Mouse (Mus musculus): ENCODE measurements around the gene Hist1h3e. TPM values are rescaled to one million over a fixed set of nuclear protein-coding genes. Genes with fewer than 3 reads are reported as not detected.
"Not testable (repeated sequence)": the region's sequence is repeated elsewhere in the genome, so short reads cannot be mapped to it uniquely, and the experiment has no call there.

Gene Hist1h3e
- total RNA-seq, 1 experiment from 2014 or later: 153 TPM

DNA sequence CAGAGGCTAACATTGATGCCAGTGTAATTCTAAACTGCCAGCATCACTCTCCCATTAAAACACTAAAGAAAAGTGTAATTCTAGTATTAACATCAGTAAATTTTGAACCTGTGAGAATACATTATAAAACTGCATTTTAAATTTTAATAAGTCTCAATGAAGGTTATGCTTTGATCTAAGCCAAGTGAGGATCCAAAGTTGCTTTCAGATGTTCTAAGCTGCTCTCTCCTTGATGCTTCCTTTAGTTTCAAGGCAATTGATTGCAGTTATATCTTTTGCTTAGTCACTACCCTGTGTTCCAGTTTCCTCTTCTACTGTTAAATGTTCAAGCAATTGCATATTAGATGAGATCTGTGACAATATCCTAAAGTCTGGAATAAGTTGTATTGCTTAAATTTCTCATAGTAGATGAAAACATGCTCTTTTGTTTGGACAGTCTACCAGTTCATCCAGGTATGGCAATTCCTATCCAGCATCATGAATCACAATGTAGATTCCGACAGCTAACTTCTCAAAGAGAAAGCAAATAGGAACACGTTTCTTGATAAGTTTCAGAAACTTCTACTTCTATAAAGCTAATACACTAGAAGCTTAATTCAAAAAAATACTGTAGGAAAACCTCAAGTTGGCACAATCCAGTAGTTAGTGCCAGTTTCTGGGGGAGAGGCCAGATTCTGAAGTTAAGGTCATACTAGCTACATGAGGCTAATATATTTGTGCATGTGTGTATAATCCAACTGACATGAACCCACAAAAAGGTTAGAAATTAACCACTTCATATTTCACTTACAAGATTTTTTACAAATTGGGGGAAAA is 10.3 kb upstream of the Hist1h3e start:
- no peak for ATAC-seq (replicated peaks in 1 of 2; ENCODE audit: insufficient read depth in 1 of 2, low FRiP score in 2 of 2, low TSS enrichment in 1 of 2, low read depth in 1 of 2, poor library complexity in 2 of 2, severe bottlenecking in 2 of 2)

DNA sequence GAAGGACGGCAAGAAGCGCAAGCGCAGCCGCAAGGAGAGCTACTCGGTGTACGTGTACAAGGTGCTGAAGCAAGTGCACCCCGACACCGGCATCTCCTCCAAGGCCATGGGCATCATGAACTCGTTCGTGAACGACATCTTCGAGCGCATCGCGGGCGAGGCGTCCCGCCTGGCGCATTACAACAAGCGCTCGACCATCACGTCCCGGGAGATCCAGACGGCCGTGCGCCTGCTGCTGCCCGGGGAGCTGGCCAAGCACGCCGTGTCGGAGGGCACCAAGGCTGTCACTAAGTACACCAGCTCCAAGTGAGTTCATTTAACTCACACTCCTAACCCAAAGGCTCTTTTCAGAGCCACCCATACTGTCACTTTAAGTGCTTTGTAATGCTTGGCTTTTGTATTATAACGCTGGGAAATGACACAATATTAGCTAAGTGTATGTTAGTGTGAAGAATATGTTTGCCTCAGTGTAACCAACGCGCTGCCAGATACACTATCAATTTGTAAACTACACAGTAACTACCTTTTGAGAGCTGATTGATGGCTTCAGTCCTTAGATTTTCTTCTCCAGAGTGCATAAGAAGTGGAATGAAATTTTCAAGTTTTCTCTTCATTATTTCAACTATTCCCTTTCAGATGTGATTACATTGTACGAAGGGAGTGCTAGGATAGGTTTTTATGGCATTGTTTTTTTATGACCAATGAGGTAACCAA is 9.5 kb upstream of the Hist1h3e start:
- peak; percentile 3 to 6; a peak in 1 of 4 replicates for ATAC-seq (replicated peaks in 1 of 2; ENCODE audit: insufficient read depth in 1 of 2, low FRiP score in 2 of 2, low TSS enrichment in 1 of 2, low read depth in 1 of 2, poor library complexity in 2 of 2, severe bottlenecking in 2 of 2)

DNA sequence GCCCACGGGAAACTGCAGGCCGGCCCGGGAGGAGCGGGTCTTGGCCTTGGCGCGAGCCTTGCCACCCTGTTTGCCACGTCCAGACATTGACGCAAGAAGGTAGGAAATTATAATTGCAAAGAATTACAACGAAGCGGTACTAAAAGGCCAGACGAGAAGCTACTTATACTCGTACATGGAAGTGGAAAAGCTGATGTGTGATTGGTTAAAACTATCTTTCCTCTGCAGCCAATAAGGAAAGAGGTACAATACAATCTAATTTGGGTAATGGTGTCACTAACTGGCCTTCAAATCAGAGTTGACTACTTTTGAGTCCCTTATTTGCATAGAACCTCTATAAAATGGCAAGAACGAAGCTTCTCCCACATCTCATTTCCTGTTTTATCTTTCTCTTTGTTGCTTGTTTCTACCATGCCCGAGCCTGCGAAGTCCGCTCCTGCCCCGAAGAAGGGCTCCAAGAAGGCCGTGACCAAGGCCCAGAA is 8.9 kb upstream of the Hist1h3e start, which contains the start of the genes Hist1h2ae and Hist1h2bg:
TSS of gene Hist1h2ae (minus strand) at position 199 of the 482 bp plus-strand sequence.
TSS of gene Hist1h2bg (plus strand) at position 375 of the 482 bp plus-strand sequence.
- peak; percentile 85 to 87 for ATAC-seq (replicated peaks in 1 of 2; ENCODE audit: insufficient read depth in 1 of 2, low FRiP score in 2 of 2, low TSS enrichment in 1 of 2, low read depth in 1 of 2, poor library complexity in 2 of 2, severe bottlenecking in 2 of 2)

DNA sequence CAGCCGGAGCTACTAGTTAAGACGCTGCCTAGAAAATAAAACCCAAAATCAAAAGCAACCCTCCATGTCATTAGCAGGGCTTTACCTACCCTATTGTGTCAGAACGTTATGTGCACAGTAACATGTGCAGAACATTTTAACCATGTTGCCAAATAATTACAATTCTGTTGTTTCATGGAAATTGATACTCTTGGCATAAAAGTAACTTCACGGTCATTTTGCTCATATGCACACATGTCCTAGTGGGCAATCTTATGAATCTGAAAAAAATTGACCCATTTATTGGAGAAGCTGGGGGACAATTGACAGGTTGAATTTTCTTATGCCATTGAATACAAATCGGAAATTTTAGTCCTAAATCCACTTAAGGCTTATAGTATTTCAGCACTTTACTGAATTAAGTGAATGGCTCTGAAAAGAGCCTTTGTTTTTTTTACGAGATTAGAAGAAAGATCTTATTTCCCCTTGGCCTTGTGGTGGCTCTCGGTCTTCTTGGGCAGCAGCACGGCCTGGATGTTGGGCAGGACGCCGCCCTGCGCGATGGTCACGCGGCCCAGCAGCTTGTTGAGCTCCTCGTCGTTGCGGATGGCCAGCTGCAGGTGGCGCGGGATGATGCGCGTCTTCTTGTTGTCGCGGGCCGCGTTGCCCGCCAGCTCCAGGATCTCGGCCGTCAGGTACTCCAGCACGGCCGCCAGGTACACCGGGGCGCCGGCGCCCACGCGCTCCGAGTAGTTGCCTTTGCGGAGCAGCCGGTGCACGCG is 8.3 kb upstream of the Hist1h3e start:
- not testable (repeated sequence) for ATAC-seq (replicated peaks in 1 of 2; ENCODE audit: insufficient read depth in 1 of 2, low FRiP score in 2 of 2, low TSS enrichment in 1 of 2, low read depth in 1 of 2, poor library complexity in 2 of 2, severe bottlenecking in 2 of 2)

- ATAC-seq (replicated peaks in 1 of 2; ENCODE audit: insufficient read depth in 1 of 2, low FRiP score in 2 of 2, low TSS enrichment in 1 of 2, low read depth in 1 of 2, poor library complexity in 2 of 2, severe bottlenecking in 2 of 2): no peak
Measured at GRCm38 (mm10) chr13:23564482-23564881, 2.3 kb upstream of the Hist1h3e start.

DNA sequence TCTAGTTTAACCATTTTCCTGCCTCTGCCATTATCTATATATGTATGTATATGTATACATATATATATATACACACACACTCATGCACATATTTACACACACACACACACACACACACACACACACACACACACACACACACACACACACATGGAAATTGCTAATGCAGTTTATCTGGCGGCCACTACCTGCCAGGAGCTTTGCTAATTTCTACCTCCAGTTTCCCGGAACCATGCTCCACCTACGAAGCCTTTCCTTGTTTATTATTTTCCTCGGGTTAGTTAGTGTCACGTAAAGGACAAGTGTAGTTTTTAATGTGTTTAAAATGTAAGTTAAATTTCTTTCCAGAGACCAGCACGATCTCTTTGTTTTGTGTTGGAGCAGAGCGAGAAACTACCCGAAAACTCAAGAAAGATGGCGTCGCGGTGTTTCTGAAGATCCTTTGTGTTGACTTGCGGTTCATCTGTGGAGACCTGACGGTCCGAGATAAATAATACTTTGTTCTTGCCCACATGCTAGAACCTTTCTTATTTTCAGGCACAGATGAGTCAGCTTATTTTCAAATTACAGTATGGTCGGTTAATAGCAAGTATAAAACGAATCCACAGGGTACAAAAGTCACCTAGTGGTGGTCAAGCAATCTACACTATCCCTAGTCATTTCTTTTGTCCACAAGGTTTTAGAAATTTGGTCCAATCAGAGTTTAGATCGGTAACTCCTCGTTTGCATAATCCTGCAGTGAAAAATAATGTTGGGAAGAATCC is 712 bp upstream of the Hist1h3e start:
- ATAC-seq (replicated peaks in 1 of 2; ENCODE audit: insufficient read depth in 1 of 2, low FRiP score in 2 of 2, low TSS enrichment in 1 of 2, low read depth in 1 of 2, poor library complexity in 2 of 2, severe bottlenecking in 2 of 2): peak; percentile 50 to 58; a peak in 3 of 4 replicates

DNA sequence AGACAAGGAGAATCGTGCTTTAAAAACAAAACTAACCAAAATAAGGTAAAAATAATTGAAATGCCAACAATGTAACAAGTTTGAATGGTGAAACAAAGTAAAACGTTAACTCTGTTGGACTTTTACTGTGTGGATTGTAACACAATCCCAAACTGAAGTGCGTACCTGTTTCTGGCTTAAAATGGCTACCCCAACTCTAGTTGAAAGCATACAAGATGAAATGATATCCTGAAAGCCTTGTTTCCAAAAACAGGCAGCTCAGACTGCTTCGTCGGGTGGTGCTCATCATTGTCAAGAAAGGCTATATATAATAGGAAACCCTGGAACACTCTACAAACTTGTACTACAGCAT is 662 bp downstream of the Hist1h3e start:
- peak in 1 of 2 experiments; percentile 38; a peak in 3 of 4 replicates for ATAC-seq (replicated peaks in 1 of 2; ENCODE audit: insufficient read depth in 1 of 2, low FRiP score in 2 of 2, low TSS enrichment in 1 of 2, low read depth in 1 of 2, poor library complexity in 2 of 2, severe bottlenecking in 2 of 2)

- not testable (repeated sequence) for ATAC-seq (replicated peaks in 1 of 2; ENCODE audit: insufficient read depth in 1 of 2, low FRiP score in 2 of 2, low TSS enrichment in 1 of 2, low read depth in 1 of 2, poor library complexity in 2 of 2, severe bottlenecking in 2 of 2)
Measured at GRCm38 (mm10) chr13:23560699-23561098, 1.5 kb downstream of the Hist1h3e start.

DNA sequence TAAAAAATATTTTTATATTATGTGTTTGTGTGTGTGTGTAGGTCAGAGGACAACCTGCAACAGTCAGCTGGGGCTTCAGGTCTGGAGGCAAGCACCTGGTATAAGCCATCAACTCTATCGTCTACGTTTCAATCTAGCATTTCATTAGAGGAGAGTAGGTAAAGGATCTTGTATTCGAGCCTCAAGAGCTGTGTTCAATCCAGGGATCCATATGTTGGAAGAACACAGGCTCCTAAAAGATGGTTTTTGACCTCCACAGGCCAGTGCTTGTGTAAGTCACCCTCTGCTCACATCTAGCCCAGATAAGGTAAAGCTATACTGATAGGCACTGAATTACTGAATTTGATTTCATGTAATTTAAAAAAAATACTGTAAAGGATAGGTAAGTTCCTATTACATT is 5.3 kb downstream of the Hist1h3e start:
- no peak for ATAC-seq (replicated peaks in 1 of 2; ENCODE audit: insufficient read depth in 1 of 2, low FRiP score in 2 of 2, low TSS enrichment in 1 of 2, low read depth in 1 of 2, poor library complexity in 2 of 2, severe bottlenecking in 2 of 2)

GRCm38 (mm10) chr13:23555839-23556416 is 6.2 kb downstream of the Hist1h3e start:
- ATAC-seq (replicated peaks in 1 of 2; ENCODE audit: insufficient read depth in 1 of 2, low FRiP score in 2 of 2, low TSS enrichment in 1 of 2, low read depth in 1 of 2, poor library complexity in 2 of 2, severe bottlenecking in 2 of 2): peak; percentile 51 to 56

DNA sequence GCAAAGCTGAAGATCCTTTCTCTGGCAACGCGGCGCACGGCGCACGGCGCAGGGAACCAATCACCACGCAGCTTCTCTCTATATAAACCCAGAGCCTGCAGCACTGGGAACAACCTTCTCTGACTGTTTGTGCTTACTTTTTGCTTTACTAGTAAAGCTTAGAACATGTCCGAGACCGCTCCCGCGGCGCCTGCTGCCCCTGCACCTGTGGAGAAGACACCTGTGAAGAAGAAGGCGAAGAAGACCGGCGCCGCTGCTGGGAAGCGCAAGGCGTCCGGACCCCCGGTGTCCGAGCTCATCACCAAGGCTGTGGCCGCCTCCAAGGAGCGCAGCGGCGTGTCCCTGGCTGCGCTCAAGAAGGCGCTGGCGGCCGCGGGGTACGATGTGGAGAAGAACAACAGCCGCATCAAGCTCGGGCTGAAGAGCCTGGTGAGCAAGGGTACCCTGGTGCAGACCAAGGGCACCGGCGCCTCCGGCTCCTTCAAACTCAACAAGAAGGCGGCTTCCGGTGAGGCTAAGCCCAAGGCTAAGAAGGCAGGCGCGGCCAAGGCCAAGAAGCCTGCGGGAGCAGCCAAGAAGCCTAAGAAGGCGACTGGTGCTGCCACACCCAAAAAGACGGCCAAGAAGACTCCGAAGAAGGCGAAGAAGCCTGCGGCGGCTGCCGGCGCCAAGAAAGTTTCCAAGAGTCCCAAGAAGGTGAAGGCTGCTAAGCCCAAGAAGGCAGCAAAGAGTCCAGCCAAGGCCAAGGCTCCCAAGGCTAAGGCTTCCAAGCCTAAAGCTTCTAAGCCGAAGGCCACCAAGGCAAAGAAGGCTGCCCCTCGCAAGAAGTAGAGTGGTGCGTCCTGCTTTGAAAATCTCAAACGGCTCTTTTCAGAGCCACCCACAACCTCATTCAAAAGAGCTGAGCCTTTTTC is 7.0 kb downstream of the Hist1h3e start:
- ATAC-seq (replicated peaks in 1 of 2; ENCODE audit: insufficient read depth in 1 of 2, low FRiP score in 2 of 2, low TSS enrichment in 1 of 2, low read depth in 1 of 2, poor library complexity in 2 of 2, severe bottlenecking in 2 of 2): peak; percentile 51 to 63

GRCm38 (mm10) chr13:23554393-23554792 is 7.8 kb downstream of the Hist1h3e start:
- ATAC-seq (replicated peaks in 1 of 2; ENCODE audit: insufficient read depth in 1 of 2, low FRiP score in 2 of 2, low TSS enrichment in 1 of 2, low read depth in 1 of 2, poor library complexity in 2 of 2, severe bottlenecking in 2 of 2): no peak

DNA sequence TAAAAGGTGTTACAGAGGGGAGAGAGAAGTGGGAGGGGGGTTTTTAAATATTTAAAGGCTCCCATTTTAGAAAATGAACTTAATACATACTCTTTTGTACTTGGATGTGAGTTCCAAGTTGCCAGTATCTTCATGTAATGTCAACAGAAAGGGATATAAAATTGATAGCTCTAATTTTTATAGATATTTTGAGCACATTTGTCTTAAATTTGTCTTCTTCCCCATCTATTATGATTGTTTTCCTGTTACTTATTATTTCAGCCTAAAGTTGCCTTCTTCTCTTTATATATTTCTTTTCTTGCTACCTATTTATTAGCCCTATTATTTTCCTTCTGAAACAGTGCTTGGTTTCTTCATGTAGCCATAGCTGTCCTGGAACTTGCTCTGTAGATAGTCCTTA is 9.2 kb downstream of the Hist1h3e start, which contains the start of gene Hist1h1d:
TSS of gene Hist1h1d (plus strand) at position 301 of the 400 bp plus-strand sequence.
- ATAC-seq (replicated peaks in 1 of 2; ENCODE audit: insufficient read depth in 1 of 2, low FRiP score in 2 of 2, low TSS enrichment in 1 of 2, low read depth in 1 of 2, poor library complexity in 2 of 2, severe bottlenecking in 2 of 2): no peak

GRCm38 (mm10) chr13:23551931-23552914 is 9.9 kb downstream of the Hist1h3e start:
- no peak for ATAC-seq (replicated peaks in 1 of 2; ENCODE audit: insufficient read depth in 1 of 2, low FRiP score in 2 of 2, low TSS enrichment in 1 of 2, low read depth in 1 of 2, poor library complexity in 2 of 2, severe bottlenecking in 2 of 2)

Measured in hematopoietic stem cell, adult 5-6 weeks (primary cell).